Mouse (Mus musculus) liver, postnatal 0 days (tissue): ENCODE data around the gene H2bfm. TPM values are rescaled to one million over a fixed set of nuclear protein-coding genes. Genes with fewer than 3 reads are reported as not detected.
"Not testable (repeated sequence)": the region's sequence is repeated elsewhere in the genome, so short reads cannot be mapped to it uniquely, and the experiment has no call there.

Source experiments
- ATAC-seq: fragments of 200-750 bp; cut with Nextera tagmentation; 2 replicates; pipeline ENCODE4 v1.8.0; 2017; ENCODE audit warnings: mild to moderate bottlenecking, moderate library complexity
- DNase-seq: peaks from one replicate; pipeline ENCODE4 v3.0.0-alpha.2; 2016
- H3K27ac ChIP-seq: fragments of 300-500 bp; sonication (generic); 2 replicates; pipeline ENCODE4 v1.5.1; 2014; ENCODE audit warnings: antibody characterized with exemption, moderate library complexity, mild to moderate bottlenecking, low read depth
- H3K27me3 ChIP-seq: fragments of 300-500 bp; sonication (generic); 2 replicates; pipeline ENCODE4 v1.6.1; 2014; ENCODE audit warnings: low read length, control low read depth, mixed read lengths; ENCODE audit not compliant: insufficient read depth
- H3K36me3 ChIP-seq: fragments of 300-500 bp; sonication (generic); replicated peaks from 2 replicates; pipeline ENCODE4 v1.6.1; 2014; ENCODE audit warnings: mild to moderate bottlenecking, control low read depth, low read length, moderate library complexity, mixed read lengths; ENCODE audit not compliant: insufficient read depth
- H3K4me1 ChIP-seq: fragments of 300-500 bp; sonication (generic); 2 replicates; pipeline ENCODE4 v1.6.1; 2014; ENCODE audit warnings: antibody characterized with exemption, mild to moderate bottlenecking, control low read depth; ENCODE audit not compliant: insufficient read depth
- H3K4me2 ChIP-seq: fragments of 300-500 bp; sonication (generic); 2 replicates; pipeline ENCODE4 v1.6.1; 2014; ENCODE audit warnings: low read depth, mild to moderate bottlenecking, low read length, moderate library complexity, mixed read lengths
- H3K4me3 ChIP-seq: fragments of 300-500 bp; sonication (generic); 2 replicates; pipeline ENCODE4 v1.5.1; 2014; ENCODE audit warnings: low read depth, low read length
- H3K9ac ChIP-seq: fragments of 300-500 bp; sonication (generic); replicated peaks from 2 replicates; pipeline ENCODE4 v1.6.1; 2014; ENCODE audit warnings: mild to moderate bottlenecking, moderate library complexity
- H3K9me3 ChIP-seq: fragments of 300-500 bp; sonication (generic); 2 replicates; pipeline ENCODE4 v1.6.1; 2016; ENCODE audit warnings: mild to moderate bottlenecking, control low read depth, low read length, mixed read lengths
- CTCF ChIP-seq: sonication (generic); IDR thresholded peaks from 2 replicates; pipeline ENCODE4 v1.5.1; 2016; ENCODE audit warnings: antibody characterized with exemption, low read depth
- EP300 ChIP-seq: IDR thresholded peaks from 2 replicates; pipeline ENCODE4 v1.6.1; 2016; ENCODE audit warnings: antibody characterized with exemption, low read depth, mild to moderate bottlenecking
- WGBS: fragments of 180-500 bp; shearing (Covaris S2); extraction: QIAGEN DNeasy Blood & Tissue Kit; methylation state at CpG from one replicate; pipeline ENCODE4 v1.1.7; 2014; ENCODE audit not compliant: insufficient replicate concordance; 5-methylcytosine and 5-hydroxymethylcytosine counted together
- polyA plus RNA-seq: library from polyadenylated mRNA; unstranded; fragments of >200 nt; fragmentation: Nextera tagmentation; extraction: Ambion mirVana; gene quantifications from 2 replicates; pipeline ENCODE4 v1.2.1, GENCODE M21; 2015

The H2bfm gene
- polyA plus RNA-seq, 1 experiment from 2014 or later, result not detected

- 21% methylated on average over 2 of the region's 2 CpGs for WGBS
- Histone ChIP-seq H3K4me2 (no peak overlapping the region), H3K27me3 (no peaks in the 10 kb centered on the region), H3K4me1 (no peaks in the 10 kb centered on the region), H3K4me3 (no peak overlapping the region), H3K27ac (no peak overlapping the region), H3K36me3 (no peaks in the 10 kb centered on the region), H3K9ac (no peak overlapping the region), H3K9me3 (no peaks in the 10 kb centered on the region)
- TF ChIP-seq CTCF (peak; percentile 51), EP300 (no peak)
- no peak for DNase-seq
- no peak for ATAC-seq
These were observed 32.6 kb downstream of the H2bfm start for GRCm38 (mm10) chrX:136959688-136960087.

GRCm38 (mm10) chrX:136975397-136975796, 48.3 kb downstream of the H2bfm start, which contains the start of gene Tmsb15b2:
Gene Tmsb15b2 (minus strand): TSS chrX:136975497.
- not testable (repeated sequence) for H3K9me3 ChIP-seq, H3K27ac ChIP-seq, H3K9ac ChIP-seq, DNase-seq, H3K36me3 ChIP-seq, ATAC-seq, H3K27me3 ChIP-seq, H3K4me1 ChIP-seq
- H3K4me2 ChIP-seq, result peak within 1 kb of the TSS; percentile 63
- WGBS, result 74% methylated on average over 6 of the region's 6 CpGs
- H3K4me3 ChIP-seq, result peak within 1 kb of the TSS; percentile 36

DNA sequence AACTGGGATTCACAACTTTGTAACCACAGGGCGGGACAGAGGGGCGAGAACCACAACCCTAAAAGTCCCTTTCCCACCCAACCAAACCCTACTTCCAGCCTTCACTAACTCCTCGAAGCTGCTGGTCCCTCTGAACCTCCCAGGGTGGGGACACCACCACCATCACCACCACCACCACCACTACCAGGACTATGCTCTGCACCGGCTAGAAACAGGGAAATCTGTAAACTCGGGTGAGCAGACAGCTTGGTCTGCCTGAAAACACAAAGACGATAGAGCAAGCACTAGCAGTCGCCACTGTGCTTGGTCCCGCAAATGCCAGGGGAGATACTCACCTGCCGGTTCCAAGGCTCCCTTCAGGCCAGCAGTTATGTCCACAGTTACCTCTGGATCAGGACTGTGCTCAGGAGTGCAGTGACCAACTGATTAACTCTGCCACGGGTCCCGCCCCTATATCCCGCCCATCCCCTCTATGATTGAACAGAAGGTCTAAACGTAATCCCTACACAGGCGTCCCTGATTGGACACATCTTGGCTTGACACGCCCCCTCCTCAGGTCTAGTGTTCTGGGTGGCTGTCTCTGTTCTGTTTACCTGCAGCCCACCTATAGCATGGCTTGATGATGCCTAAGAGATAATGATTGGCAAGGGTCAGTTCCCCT, 49.4 kb downstream of the H2bfm start, which contains the start of the genes Tmsb15l and Tmsb15b1:
Gene Tmsb15l (minus strand): TSS at position 446 of the 661 bp plus-strand sequence.
Gene Tmsb15b1 (minus strand): TSS at position 451 of the 661 bp plus-strand sequence.
- H3K4me2 ChIP-seq, result peak within 1 kb of the TSS; percentile 63
- peak within 1 kb of the TSS; percentile 36 for H3K4me3 ChIP-seq
- no peaks in the 10 kb centered on the region for H3K4me1 ChIP-seq
- no peaks in the 10 kb centered on the region for H3K9me3 ChIP-seq
- H3K27ac ChIP-seq, result no peak within 1 kb of the TSS
- no peaks in the 10 kb centered on the region for H3K36me3 ChIP-seq
- peak; percentile 65 for DNase-seq
- 27% methylated on average over 15 of the region's 15 CpGs for WGBS
- H3K9ac ChIP-seq, result no peak within 1 kb of the TSS
- peak; percentile 100 for ATAC-seq
- TF ChIP-seq EP300 (no peak), CTCF (no peak)
- H3K27me3 ChIP-seq, result no peaks in the 10 kb centered on the region

Other genes starting within 250 kb of the H2bfm start
- gene Tceal1, start 219.3 kb upstream of the H2bfm start, polyA plus RNA-seq, result 0.96 and 0.97 TPM in 2 replicates
- gene Morf4l2, start 183.6 kb upstream of the H2bfm start, polyA plus RNA-seq, result 150 and 163 TPM in 2 replicates
- not detected in 2 replicates for gene Glra4, start 147.2 kb upstream of the H2bfm start, polyA plus RNA-seq
- gene Plp1, start 104.7 kb upstream of the H2bfm start, polyA plus RNA-seq, result 0.18 and 0.26 TPM in 2 replicates
- not detected in 2 replicates for gene Rab9b, start 58.6 kb upstream of the H2bfm start, polyA plus RNA-seq
- gene Tmsb15b2, start 48.2 kb downstream of the H2bfm start, polyA plus RNA-seq, result 12.9 and 16.1 TPM in 2 replicates
- gene Tmsb15l, start 49.5 kb downstream of the H2bfm start, polyA plus RNA-seq, result 0.45 and 1.3 TPM in 2 replicates
- 8.7 and 9.1 TPM in 2 replicates for gene Tmsb15b1, start 49.5 kb downstream of the H2bfm start, polyA plus RNA-seq
- gene Zcchc18, start 65.8 kb downstream of the H2bfm start, polyA plus RNA-seq, result 0.21 and 0.25 TPM in 2 replicates
- gene Slc25a53, start 111.0 kb downstream of the H2bfm start, polyA plus RNA-seq, result 2.0 and 2.5 TPM in 2 replicates
- 1.1 and 1.5 TPM in 2 replicates for gene Fam199x, start 122.3 kb downstream of the H2bfm start, polyA plus RNA-seq
- not detected in 2 replicates for gene Esx1, start 194.8 kb downstream of the H2bfm start, polyA plus RNA-seq